Mouse (Mus musculus) heart, adult 2 months (tissue): ENCODE measurements around the gene Smndc1.

Experiments
- CTCF ChIP-seq: fragments of 200-600 bp; IDR thresholded peaks from 2 replicates; pipeline ENCODE4 v1.8.1; 2022; ENCODE audit warnings: antibody characterized with exemption, mild to moderate bottlenecking, moderate library complexity
- POLR2A ChIP-seq: fragments of 200-500 bp; IDR thresholded peaks from 2 replicates; pipeline ENCODE4 v1.6.1; 2011; ENCODE audit warnings: mild to moderate bottlenecking, low read depth, low read length, control low read depth; ENCODE audit not compliant: insufficient read depth

GRCm38 (mm10) chr19:53366057-53366775 lies 24.2 kb downstream of the Smndc1 start:
- TF ChIP-seq CTCF = no peak
- TF ChIP-seq POLR2A = no peak
